Mouse (Mus musculus) adipocyte (in vitro differentiated cells): ENCODE measurements at regions not wholly inside any gene's neighbourhood (a gene's known extent, or its start where the extent isn't known, plus 50 kb on each side); places are given as distances from the start of the nearest gene placed in this dataset.
A peak's percentile ranks its signal among the peaks of the same experiment; 100 is the strongest.

Source experiments
- DNase-seq: peaks from one replicate; pipeline ENCODE4 v3.0.0-alpha.2; 2016; ENCODE audit warnings: low spot score

- DNase-seq: no peak
Measured at GRCm38 (mm10) chr15:40388806-40389205, 254.6 kb downstream of the 9330182O14Rik start.

GRCm38 (mm10) chr15:40435156-40435555 lies 301.0 kb downstream of the 9330182O14Rik start:
- DNase-seq: no peak

GRCm38 (mm10) chr15:40436688-40437087 lies 302.5 kb downstream of the 9330182O14Rik start:
- no peak for DNase-seq

GRCm38 (mm10) chr15:40439827-40440226 lies 305.7 kb downstream of the 9330182O14Rik start:
- DNase-seq: no peak

- no peak for DNase-seq
Measured at GRCm38 (mm10) chr15:40448623-40449022, 314.5 kb downstream of the 9330182O14Rik start.

GRCm38 (mm10) chr15:40453235-40453634 lies 319.1 kb downstream of the 9330182O14Rik start:
- DNase-seq: no peak

GRCm38 (mm10) chr15:40475659-40476355 lies 341.6 kb downstream of the 9330182O14Rik start:
- peak; percentile 2 for DNase-seq

- no peak for DNase-seq
Measured at GRCm38 (mm10) chr15:40480386-40480785, 346.2 kb downstream of the 9330182O14Rik start.

- DNase-seq: no peak
Measured at GRCm38 (mm10) chr15:40481239-40481638, 347.1 kb downstream of the 9330182O14Rik start.

- peak; percentile 5 for DNase-seq
Measured at GRCm38 (mm10) chr15:40485997-40486396, 351.8 kb downstream of the 9330182O14Rik start.

- peak; percentile 8 for DNase-seq
Measured at GRCm38 (mm10) chr15:40501180-40502125, 367.3 kb downstream of the 9330182O14Rik start.

- DNase-seq: peak; percentile 63
Measured at GRCm38 (mm10) chr15:40510826-40511225, 376.7 kb downstream of the 9330182O14Rik start.

GRCm38 (mm10) chr15:40524350-40524749 lies 390.2 kb downstream of the 9330182O14Rik start:
- DNase-seq: no peak

GRCm38 (mm10) chr15:40533451-40533873 lies 399.3 kb downstream of the 9330182O14Rik start:
- DNase-seq: no peak

GRCm38 (mm10) chr15:40561661-40562060 lies 427.5 kb downstream of the 9330182O14Rik start:
- DNase-seq: no peak

- no peak for DNase-seq
Measured at GRCm38 (mm10) chr15:40565716-40566115, 431.6 kb downstream of the 9330182O14Rik start.

GRCm38 (mm10) chr15:40566481-40566880 lies 432.3 kb downstream of the 9330182O14Rik start:
- no peak for DNase-seq

GRCm38 (mm10) chr15:40568701-40569100 lies 434.5 kb downstream of the 9330182O14Rik start:
- DNase-seq: no peak
